Mouse (Mus musculus): ENCODE measurements around the gene Sox6. TPM values are rescaled to one million over a fixed set of nuclear protein-coding genes. Genes with fewer than 3 reads are reported as not detected.

The Sox6 gene
- polyA plus RNA-seq, 1 experiment from 2014 or later = 31.7 TPM

GRCm38 (mm10) chr7:115979813-115980512 is 58.6 kb downstream of the Sox6 start:
- no peak for ATAC-seq (ENCODE audit: low FRiP score, low read depth)
- no peak overlapping the region for H3K4me3 ChIP-seq
- H3K9ac ChIP-seq = no peak overlapping the region
- 85% methylated on average over 5 of the region's 5 CpGs for WGBS
- no peaks in the 10 kb centered on the region for H3K27me3 ChIP-seq
- H3K4me2 ChIP-seq = no peak overlapping the region
- no peaks in the 10 kb centered on the region for H3K36me3 ChIP-seq
- H3K4me1 ChIP-seq (replicated peaks) = no peaks in the 10 kb centered on the region
- H3K27ac ChIP-seq (replicated peaks) = no peak overlapping the region
- no peaks in the 10 kb centered on the region for H3K9me3 ChIP-seq

DNA sequence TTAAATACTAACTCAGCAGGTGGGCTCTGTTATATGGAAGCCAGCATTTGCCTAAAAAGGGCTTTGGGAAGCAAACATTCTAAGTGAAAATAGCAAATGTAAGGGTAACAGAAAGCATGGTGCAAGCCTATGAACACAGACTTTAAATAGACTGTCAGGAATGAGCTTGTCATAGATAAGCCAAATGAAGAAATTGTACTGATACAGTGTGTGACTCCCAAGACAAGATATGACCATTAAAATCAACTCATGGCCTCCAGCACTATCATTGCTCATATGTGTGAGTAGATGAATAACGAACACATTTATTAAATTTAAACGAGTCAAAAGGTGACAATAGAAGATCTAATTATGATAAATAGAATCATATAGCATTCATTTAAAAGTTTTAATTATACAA is 64.1 kb downstream of the Sox6 start:
- Histone ChIP-seq H3K4me1 (replicated peaks) (no peaks in the 10 kb centered on the region), H3K27ac (replicated peaks) (no peak overlapping the region), H3K4me2 (no peak overlapping the region), H3K27me3 (no peaks in the 10 kb centered on the region), H3K36me3 (no peaks in the 10 kb centered on the region), H3K9me3 (no peaks in the 10 kb centered on the region), H3K9ac (no peak overlapping the region), H3K4me3 (no peak overlapping the region)
- ATAC-seq (ENCODE audit: low FRiP score, low read depth) = no peak
- WGBS = 77% methylated on average over 2 of the region's 2 CpGs

DNA sequence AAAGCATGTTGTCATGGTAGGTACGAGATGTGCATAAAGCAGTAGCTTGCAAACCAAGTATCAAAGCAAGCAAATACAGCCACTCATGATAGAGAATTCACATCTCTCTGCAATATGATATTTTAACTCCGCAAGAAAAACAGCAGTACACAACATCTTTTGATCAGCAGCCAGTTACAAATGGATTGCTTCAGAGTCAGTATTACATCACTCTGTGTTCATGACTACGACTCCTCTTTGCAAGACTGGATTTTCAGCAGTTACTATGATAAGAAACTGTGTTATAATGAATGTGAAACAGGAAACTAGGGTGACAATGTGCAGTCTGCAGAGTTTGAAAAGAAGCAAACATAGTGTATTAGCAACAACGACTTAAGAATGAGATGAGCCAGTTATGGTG is 71.4 kb downstream of the Sox6 start:
- WGBS = 87% methylated on average over 4 of the region's 4 CpGs
- H3K4me1 ChIP-seq (replicated peaks) = 0 out of 2 replicates have a peak, but pooled peaks cover 3% of the 10 kb centered on the region
- H3K9me3 ChIP-seq = no peaks in the 10 kb centered on the region
- H3K27ac ChIP-seq (replicated peaks) = no peak overlapping the region
- ATAC-seq (ENCODE audit: low FRiP score, low read depth) = no peak
- H3K36me3 ChIP-seq = no peaks in the 10 kb centered on the region
- H3K9ac ChIP-seq = no peak overlapping the region
- H3K4me3 ChIP-seq = no peak overlapping the region
- no peaks in the 10 kb centered on the region for H3K27me3 ChIP-seq
- no peak overlapping the region for H3K4me2 ChIP-seq

DNA sequence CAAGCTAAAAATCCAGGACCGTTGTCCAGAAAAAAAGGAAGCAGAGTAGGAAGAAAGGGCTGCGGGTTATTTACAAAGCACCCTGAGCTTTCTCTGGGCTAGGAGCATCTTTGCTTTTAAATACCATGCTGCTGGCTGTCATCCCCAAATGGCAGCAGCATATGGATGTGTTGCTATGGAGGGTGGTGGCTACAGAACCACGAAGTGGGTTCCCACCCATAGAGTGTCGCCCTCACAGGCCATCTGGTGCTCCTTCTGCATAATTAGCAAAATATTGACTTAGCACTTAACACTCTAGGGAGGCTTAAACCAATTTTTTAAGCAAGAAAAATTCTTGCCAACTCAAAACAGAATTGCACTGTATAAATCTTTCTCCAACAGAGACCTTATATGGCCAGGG is 72.4 kb downstream of the Sox6 start:
- Histone ChIP-seq H3K4me3 (no peak overlapping the region), H3K9me3 (no peaks in the 10 kb centered on the region), H3K36me3 (no peaks in the 10 kb centered on the region), H3K9ac (no peak overlapping the region), H3K27me3 (no peaks in the 10 kb centered on the region), H3K27ac (replicated peaks) (no peak overlapping the region), H3K4me2 (no peak overlapping the region), H3K4me1 (replicated peaks) (0 out of 2 replicates have a peak, but pooled peaks cover 3% of the 10 kb centered on the region)
- no peak for ATAC-seq (ENCODE audit: low FRiP score, low read depth)
- 40% methylated on average over 4 of the region's 4 CpGs for WGBS

GRCm38 (mm10) chr7:115953046-115953445 is 85.5 kb downstream of the Sox6 start:
- Histone ChIP-seq H3K36me3 (no peaks in the 10 kb centered on the region), H3K27me3 (no peaks in the 10 kb centered on the region), H3K27ac (replicated peaks) (no peak overlapping the region), H3K9ac (no peak overlapping the region), H3K4me2 (no peak overlapping the region), H3K4me3 (no peak overlapping the region), H3K9me3 (no peaks in the 10 kb centered on the region), H3K4me1 (replicated peaks) (no peaks in the 10 kb centered on the region)
- WGBS = 83% methylated on average over 3 of the region's 3 CpGs
- no peak for ATAC-seq (ENCODE audit: low FRiP score, low read depth)

DNA sequence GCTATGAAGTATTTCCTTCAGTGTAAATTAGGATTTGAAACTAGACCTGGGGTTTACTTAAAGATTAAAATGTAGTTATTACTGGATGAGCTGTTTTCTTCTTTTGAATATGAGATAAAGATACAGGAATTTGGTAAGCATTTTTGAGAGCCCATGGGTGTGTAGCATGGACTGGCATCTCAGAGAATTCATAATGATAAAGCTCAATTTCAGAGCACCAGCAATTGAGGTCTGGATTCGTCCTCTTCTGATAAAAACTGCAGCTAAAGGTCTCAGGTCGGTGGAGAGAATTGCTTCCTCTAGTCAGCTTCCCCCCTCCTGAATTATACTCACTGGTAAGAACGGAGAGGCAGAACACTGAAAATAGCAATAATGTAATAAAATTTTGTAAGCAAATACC is 86.4 kb downstream of the Sox6 start:
- Histone ChIP-seq H3K27me3 (no peaks in the 10 kb centered on the region), H3K4me3 (no peak overlapping the region), H3K4me2 (no peak overlapping the region), H3K9me3 (no peaks in the 10 kb centered on the region), H3K9ac (no peak overlapping the region), H3K36me3 (no peaks in the 10 kb centered on the region), H3K4me1 (replicated peaks) (no peaks in the 10 kb centered on the region), H3K27ac (replicated peaks) (no peak overlapping the region)
- 66% methylated on average over 3 of the region's 3 CpGs for WGBS
- ATAC-seq (ENCODE audit: low FRiP score, low read depth) = no peak

DNA sequence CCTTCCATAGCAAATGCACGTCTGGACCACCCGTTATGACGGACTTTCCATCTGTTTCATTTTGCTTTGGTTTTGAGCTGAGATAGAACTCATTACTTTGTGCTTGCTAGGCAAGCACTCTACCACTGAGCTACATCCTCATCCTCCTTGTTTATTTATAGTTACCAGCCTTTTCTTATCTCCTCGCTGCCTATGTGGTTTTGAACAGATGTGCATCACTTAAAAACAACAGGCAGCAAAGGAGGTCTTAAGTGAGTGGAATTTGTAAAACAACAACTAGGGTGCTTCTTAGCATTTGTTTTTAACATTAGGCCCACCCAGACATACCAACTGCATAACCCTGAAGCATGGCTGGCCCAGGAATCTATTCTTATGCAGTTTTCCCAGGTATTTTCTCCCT is 86.9 kb downstream of the Sox6 start:
- H3K36me3 ChIP-seq = no peaks in the 10 kb centered on the region
- H3K9me3 ChIP-seq = no peaks in the 10 kb centered on the region
- H3K4me1 ChIP-seq (replicated peaks) = no peaks in the 10 kb centered on the region
- no peak overlapping the region for H3K4me3 ChIP-seq
- ATAC-seq (ENCODE audit: low FRiP score, low read depth) = no peak
- H3K4me2 ChIP-seq = no peak overlapping the region
- H3K27me3 ChIP-seq = no peaks in the 10 kb centered on the region
- H3K9ac ChIP-seq = no peak overlapping the region
- 85% methylated on average over 4 of the region's 4 CpGs for WGBS
- no peak overlapping the region for H3K27ac ChIP-seq (replicated peaks)

- H3K36me3 ChIP-seq = no peaks in the 10 kb centered on the region
- 62% methylated on average over 2 of the region's 2 CpGs for WGBS
- no peaks in the 10 kb centered on the region for H3K27me3 ChIP-seq
- H3K4me2 ChIP-seq = no peak overlapping the region
- H3K4me1 ChIP-seq (replicated peaks) = no peaks in the 10 kb centered on the region
- ATAC-seq (ENCODE audit: low FRiP score, low read depth) = no peak
- no peak overlapping the region for H3K27ac ChIP-seq (replicated peaks)
- no peak overlapping the region for H3K4me3 ChIP-seq
- no peak overlapping the region for H3K9ac ChIP-seq
- no peaks in the 10 kb centered on the region for H3K9me3 ChIP-seq
These were observed 90.7 kb downstream of the Sox6 start for GRCm38 (mm10) chr7:115947916-115948315.

- no peaks in the 10 kb centered on the region for H3K9me3 ChIP-seq
- H3K9ac ChIP-seq = no peak overlapping the region
- no peaks in the 10 kb centered on the region for H3K36me3 ChIP-seq
- no peak overlapping the region for H3K4me3 ChIP-seq
- H3K27me3 ChIP-seq = no peaks in the 10 kb centered on the region
- ATAC-seq (ENCODE audit: low FRiP score, low read depth) = no peak
- H3K4me2 ChIP-seq = no peak overlapping the region
- no peak overlapping the region for H3K27ac ChIP-seq (replicated peaks)
- WGBS = 93% methylated on average over 12 of the region's 12 CpGs
- H3K4me1 ChIP-seq (replicated peaks) = no peaks in the 10 kb centered on the region
These were observed 92.0 kb downstream of the Sox6 start for GRCm38 (mm10) chr7:115946559-115946958.

DNA sequence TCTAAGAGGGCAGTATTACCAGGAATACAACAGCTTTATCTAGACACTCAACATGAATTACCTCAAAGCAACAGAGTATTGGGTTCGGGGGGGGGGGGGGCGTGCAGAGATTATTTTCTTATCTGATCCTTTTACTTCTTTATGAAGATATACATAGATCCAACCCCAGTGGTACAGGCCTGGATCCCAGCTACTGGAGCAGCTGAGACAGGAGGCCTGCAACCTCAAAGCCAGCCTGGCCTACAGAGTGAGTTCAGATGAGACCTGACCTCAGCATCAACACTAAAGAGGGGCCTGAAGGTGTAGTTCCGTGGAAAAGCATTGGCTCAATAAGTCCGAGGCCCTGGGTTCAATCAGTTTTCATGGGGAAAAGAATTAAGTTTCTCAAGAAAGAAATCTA is 93.1 kb downstream of the Sox6 start:
- no peak overlapping the region for H3K4me3 ChIP-seq
- 91% methylated on average over 4 of the region's 4 CpGs for WGBS
- no peaks in the 10 kb centered on the region for H3K36me3 ChIP-seq

DNA sequence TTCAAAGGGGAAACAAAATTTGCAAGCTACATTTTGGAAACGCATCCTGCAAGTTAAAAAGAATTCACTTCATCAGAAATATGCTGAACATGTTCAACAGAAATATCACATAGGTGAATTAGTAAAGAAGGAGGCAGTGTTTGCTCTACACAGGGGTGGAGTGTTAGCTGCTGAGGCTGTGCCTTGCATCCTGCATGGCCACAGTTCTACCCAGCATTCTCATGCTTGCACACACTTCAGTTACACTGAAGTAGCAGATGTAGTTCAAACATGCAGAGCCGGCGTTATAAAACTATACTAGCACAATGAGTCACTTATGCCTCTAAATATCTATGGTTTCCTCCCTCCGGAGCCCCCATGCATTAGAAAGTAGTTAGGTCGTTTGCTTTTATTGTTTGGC is 94.3 kb downstream of the Sox6 start:
- Histone ChIP-seq H3K27ac (replicated peaks) (no peak overlapping the region), H3K9ac (no peak overlapping the region), H3K9me3 (no peaks in the 10 kb centered on the region), H3K4me2 (no peak overlapping the region), H3K27me3 (no peaks in the 10 kb centered on the region), H3K36me3 (no peaks in the 10 kb centered on the region), H3K4me1 (replicated peaks) (no peaks in the 10 kb centered on the region), H3K4me3 (no peak overlapping the region)
- no peak for ATAC-seq (ENCODE audit: low FRiP score, low read depth)
- 60% methylated on average over 5 of the region's 5 CpGs for WGBS

More for the DNA sequence above, 93.1 kb downstream of the Sox6 start:
- H3K27ac ChIP-seq (replicated peaks) = no peak overlapping the region
- H3K9me3 ChIP-seq = no peaks in the 10 kb centered on the region
- no peaks in the 10 kb centered on the region for H3K27me3 ChIP-seq
- no peaks in the 10 kb centered on the region for H3K4me1 ChIP-seq (replicated peaks)
- no peak overlapping the region for H3K9ac ChIP-seq
- no peak for ATAC-seq (ENCODE audit: low FRiP score, low read depth)
- no peak overlapping the region for H3K4me2 ChIP-seq

- Histone ChIP-seq H3K4me1 (replicated peaks) (no peaks in the 10 kb centered on the region), H3K27me3 (no peaks in the 10 kb centered on the region), H3K4me2 (no peak overlapping the region), H3K27ac (replicated peaks) (no peak overlapping the region), H3K4me3 (no peak overlapping the region), H3K9ac (no peak overlapping the region), H3K36me3 (no peaks in the 10 kb centered on the region), H3K9me3 (no peaks in the 10 kb centered on the region)
- 57% methylated on average over 6 of the region's 6 CpGs for WGBS
- ATAC-seq (ENCODE audit: low FRiP score, low read depth) = no peak
These were observed 96.8 kb downstream of the Sox6 start for GRCm38 (mm10) chr7:115941766-115942165.

GRCm38 (mm10) chr7:115939292-115939691 is 99.3 kb downstream of the Sox6 start:
- H3K9ac ChIP-seq = no peak overlapping the region
- H3K27ac ChIP-seq (replicated peaks) = no peak overlapping the region
- no peak for ATAC-seq (ENCODE audit: low FRiP score, low read depth)
- 80% methylated on average over 5 of the region's 5 CpGs for WGBS
- H3K4me3 ChIP-seq = no peak overlapping the region
- H3K27me3 ChIP-seq = no peaks in the 10 kb centered on the region
- H3K36me3 ChIP-seq = no peaks in the 10 kb centered on the region
- H3K4me1 ChIP-seq (replicated peaks) = no peaks in the 10 kb centered on the region
- H3K9me3 ChIP-seq = no peaks in the 10 kb centered on the region
- no peak overlapping the region for H3K4me2 ChIP-seq

Data from hindbrain, embryonic 15.5 days (tissue).